Mouse (Mus musculus) embryonic facial prominence, embryonic 13.5 days (tissue): Measurements from ENCODE around the gene E2f3. TPM values are rescaled to one million over a fixed set of nuclear protein-coding genes. Genes with fewer than 3 reads are reported as not detected.

Experiments
- ATAC-seq: fragments of 200-750 bp; cut with Nextera tagmentation; 2 replicates; pipeline ENCODE4 v1.8.0; 2017; ENCODE audit warnings: low read depth; ENCODE audit not compliant: insufficient number of reproducible peaks, insufficient read depth, low FRiP score, low TSS enrichment
- H3K27ac ChIP-seq: fragments of 300-500 bp; sonication (generic); 2 replicates; pipeline ENCODE4 v1.5.1; 2015; ENCODE audit warnings: moderate library complexity, mild to moderate bottlenecking, inconsistent platforms
- H3K27me3 ChIP-seq: fragments of 300-500 bp; sonication (generic); 2 replicates; pipeline ENCODE4 v1.6.1; 2015; ENCODE audit warnings: mild to moderate bottlenecking, inconsistent platforms
- H3K36me3 ChIP-seq: fragments of 300-500 bp; sonication (generic); 2 replicates; pipeline ENCODE4 v1.6.1; 2015; ENCODE audit warnings: mild to moderate bottlenecking, inconsistent platforms
- H3K4me1 ChIP-seq: fragments of 300-500 bp; sonication (generic); 2 replicates; pipeline ENCODE4 v1.6.1; 2015; ENCODE audit warnings: inconsistent platforms
- H3K4me2 ChIP-seq: fragments of 300-500 bp; sonication (generic); 2 replicates; pipeline ENCODE4 v1.6.1; 2015; ENCODE audit warnings: moderate library complexity, mild to moderate bottlenecking, inconsistent platforms
- H3K4me3 ChIP-seq: fragments of 300-500 bp; sonication (generic); 2 replicates; pipeline ENCODE4 v1.5.1; 2015; ENCODE audit warnings: mild to moderate bottlenecking, inconsistent platforms
- H3K9ac ChIP-seq: fragments of 300-500 bp; sonication (generic); 2 replicates; pipeline ENCODE4 v1.6.1; 2015; ENCODE audit warnings: mild to moderate bottlenecking, inconsistent platforms
- H3K9me3 ChIP-seq: fragments of 300-500 bp; sonication (generic); 2 replicates; pipeline ENCODE4 v1.6.1; 2016; ENCODE audit warnings: inconsistent platforms
- WGBS: fragments of 180-500 bp; shearing (Covaris S2); methylation state at CpG from one replicate; pipeline ENCODE4 v1.1.7; 2015; ENCODE audit warnings: mixed read lengths; 5-methylcytosine and 5-hydroxymethylcytosine counted together
- polyA plus RNA-seq: library from polyadenylated mRNA; unstranded; fragments of >200 nt; fragmentation: Nextera tagmentation; extraction: Ambion mirVana; gene quantifications from 2 replicates; pipeline ENCODE4 v1.2.1, GENCODE M21; 2015

E2f3 gene
- polyA plus RNA-seq, 1 experiment from 2014 or later: 13.1 TPM

DNA sequence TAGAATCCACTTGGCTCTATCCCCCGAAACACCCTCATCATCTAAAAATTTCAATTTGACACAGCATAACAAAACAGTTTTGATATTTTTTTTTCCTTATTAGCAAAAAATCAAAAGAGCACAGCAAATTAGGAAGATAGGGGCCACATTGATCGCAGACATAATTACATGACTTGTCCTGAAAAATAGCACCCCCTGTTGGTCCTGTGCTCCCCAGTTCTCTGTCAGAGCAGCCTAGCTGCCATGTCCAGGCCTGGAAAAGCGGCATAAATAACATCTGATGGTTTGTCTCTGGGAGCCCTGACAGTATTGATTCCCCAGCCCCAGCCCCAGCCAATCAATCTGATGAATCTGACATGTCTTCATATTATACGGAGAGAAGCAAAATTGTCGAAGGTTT is 11.8 kb downstream of the E2f3 start:
- H3K27ac ChIP-seq: no peak overlapping the region
- H3K27me3 ChIP-seq: no peaks in the 10 kb centered on the region
- H3K9ac ChIP-seq: no peak overlapping the region
- 85% methylated on average over 5 of the region's 5 CpGs for WGBS
- no peak for ATAC-seq
- H3K4me1 ChIP-seq: peaks cover 3% of the 10 kb centered on the region; the same call in 1 of the 2 replicates
- H3K36me3 ChIP-seq: peaks cover 13% of the 10 kb centered on the region
- H3K9me3 ChIP-seq: no peaks in the 10 kb centered on the region
- H3K4me2 ChIP-seq: no peak overlapping the region
- H3K4me3 ChIP-seq: no peak overlapping the region

DNA sequence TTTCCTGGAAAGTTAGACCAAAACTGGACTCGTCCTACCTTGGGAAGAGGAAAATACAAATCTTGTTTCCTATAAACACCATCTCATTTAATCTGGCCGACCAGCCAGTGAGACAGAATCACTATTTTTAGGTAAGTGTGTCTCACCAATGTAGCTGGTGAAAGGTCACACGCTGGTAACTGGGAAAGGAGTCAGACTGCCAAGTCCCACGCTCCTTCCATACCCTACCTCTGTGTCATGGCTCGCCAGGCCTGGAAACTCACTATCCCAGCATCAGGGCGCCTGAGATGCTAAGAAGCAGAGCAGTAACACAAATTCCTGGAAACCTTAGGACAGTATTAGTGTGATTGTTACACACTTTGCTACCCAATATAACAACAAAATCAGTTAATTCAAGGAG is 12.3 kb downstream of the E2f3 start:
- H3K4me2 ChIP-seq: no peak overlapping the region
- no peaks in the 10 kb centered on the region for H3K4me1 ChIP-seq
- WGBS: 95% methylated on average over 6 of the region's 6 CpGs
- H3K4me3 ChIP-seq: no peak overlapping the region
- H3K27me3 ChIP-seq: no peaks in the 10 kb centered on the region
- no peak overlapping the region for H3K9ac ChIP-seq
- no peak for ATAC-seq
- H3K27ac ChIP-seq: no peak overlapping the region
- H3K36me3 ChIP-seq: peaks cover 13% of the 10 kb centered on the region
- no peaks in the 10 kb centered on the region for H3K9me3 ChIP-seq

- Histone ChIP-seq H3K4me1 (no peaks in the 10 kb centered on the region), H3K4me2 (no peak overlapping the region), H3K4me3 (no peak overlapping the region), H3K27ac (no peak overlapping the region), H3K9ac (no peak overlapping the region), H3K27me3 (no peaks in the 10 kb centered on the region), H3K9me3 (no peaks in the 10 kb centered on the region), H3K36me3 (peaks cover 9% of the 10 kb centered on the region)
- WGBS: 92% methylated on average over 7 of the region's 7 CpGs
- ATAC-seq: no peak
These were observed 15.5 kb downstream of the E2f3 start for GRCm38 (mm10) chr13:29970333-29970732.

GRCm38 (mm10) chr13:29968636-29969035 is 17.2 kb downstream of the E2f3 start:
- WGBS: 85% methylated on average over 7 of the region's 7 CpGs
- Histone ChIP-seq H3K27ac (no peak overlapping the region), H3K36me3 (peaks cover 15% of the 10 kb centered on the region)

GRCm38 (mm10) chr13:29967367-29967766 is 18.5 kb downstream of the E2f3 start:
- Histone ChIP-seq H3K4me1 (no peaks in the 10 kb centered on the region), H3K36me3 (peaks cover 22% of the 10 kb centered on the region), H3K27me3 (no peaks in the 10 kb centered on the region), H3K9ac (no peak overlapping the region), H3K4me3 (no peak overlapping the region), H3K27ac (no peak overlapping the region), H3K9me3 (no peaks in the 10 kb centered on the region), H3K4me2 (no peak overlapping the region)
- WGBS: 80% methylated on average over 5 of the region's 5 CpGs
- no peak for ATAC-seq

More at GRCm38 (mm10) chr13:29968636-29969035, 17.2 kb downstream of the E2f3 start:
- Histone ChIP-seq H3K9me3 (no peaks in the 10 kb centered on the region), H3K4me1 (no peaks in the 10 kb centered on the region), H3K9ac (no peak overlapping the region), H3K4me3 (no peak overlapping the region), H3K27me3 (no peaks in the 10 kb centered on the region), H3K4me2 (no peak overlapping the region)
- ATAC-seq: no peak

DNA sequence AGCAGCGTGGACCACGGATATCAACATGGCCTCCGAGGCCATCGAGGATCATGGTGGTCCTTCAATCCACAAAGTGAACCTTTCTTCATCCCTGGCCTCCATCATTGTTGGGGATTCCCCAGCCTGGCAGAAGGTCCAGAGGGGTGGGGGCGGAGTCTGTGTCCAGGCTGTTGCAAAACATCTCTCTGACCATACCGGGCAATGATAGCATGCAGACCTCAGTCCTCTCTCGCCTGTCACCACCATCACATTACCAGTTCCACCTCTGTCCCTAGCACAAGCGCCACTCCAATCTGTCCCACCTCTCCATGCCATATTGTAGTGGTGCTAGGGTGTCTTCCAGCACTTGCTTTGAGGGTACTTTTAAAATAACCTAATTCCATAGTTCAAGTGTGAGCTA is 18.9 kb downstream of the E2f3 start:
- Histone ChIP-seq H3K27ac (no peak overlapping the region), H3K9me3 (no peaks in the 10 kb centered on the region), H3K4me3 (no peak overlapping the region), H3K4me2 (no peak overlapping the region), H3K9ac (no peak overlapping the region), H3K27me3 (no peaks in the 10 kb centered on the region), H3K4me1 (no peaks in the 10 kb centered on the region), H3K36me3 (peaks cover 22% of the 10 kb centered on the region)
- WGBS: 97% methylated on average over 8 of the region's 8 CpGs
- ATAC-seq: no peak

DNA sequence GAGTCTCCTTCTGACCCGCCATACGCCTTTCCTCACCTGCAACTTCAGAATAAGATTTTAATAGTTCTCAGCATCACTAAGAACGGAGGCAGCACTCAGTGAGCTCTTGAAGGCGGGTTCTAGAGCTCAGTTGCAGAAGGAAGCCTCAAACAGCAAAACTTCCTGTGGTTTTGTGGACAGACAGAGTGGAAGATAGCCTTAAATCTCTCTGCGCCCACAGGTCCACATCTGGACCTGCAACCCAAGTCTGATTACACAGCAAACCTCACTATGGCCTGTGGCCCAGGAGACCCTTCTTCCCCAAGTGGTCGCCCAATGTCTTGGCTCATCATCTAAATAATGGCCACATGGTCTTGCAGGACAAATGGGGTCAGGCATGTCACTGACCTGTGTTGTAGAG is 21.8 kb downstream of the E2f3 start:
- peaks cover 22% of the 10 kb centered on the region for H3K36me3 ChIP-seq
- 94% methylated on average over 6 of the region's 6 CpGs for WGBS

GRCm38 (mm10) chr13:29960416-29960815 is 25.4 kb downstream of the E2f3 start:
- H3K36me3 ChIP-seq: peaks cover 15% of the 10 kb centered on the region
- no peak overlapping the region for H3K9ac ChIP-seq
- 88% methylated on average over 6 of the region's 6 CpGs for WGBS
- no peak overlapping the region for H3K4me3 ChIP-seq
- H3K27me3 ChIP-seq: no peaks in the 10 kb centered on the region
- ATAC-seq: no peak
- H3K9me3 ChIP-seq: no peaks in the 10 kb centered on the region
- peaks cover 22% of the 10 kb centered on the region for H3K4me1 ChIP-seq
- H3K4me2 ChIP-seq: no peak overlapping the region
- no peak overlapping the region for H3K27ac ChIP-seq

More for the DNA sequence above, 21.8 kb downstream of the E2f3 start:
- no peak for ATAC-seq
- Histone ChIP-seq H3K9ac (no peak overlapping the region), H3K4me1 (no peaks in the 10 kb centered on the region), H3K27ac (no peak overlapping the region), H3K4me2 (no peak overlapping the region), H3K4me3 (no peak overlapping the region), H3K9me3 (no peaks in the 10 kb centered on the region), H3K27me3 (no peaks in the 10 kb centered on the region)

DNA sequence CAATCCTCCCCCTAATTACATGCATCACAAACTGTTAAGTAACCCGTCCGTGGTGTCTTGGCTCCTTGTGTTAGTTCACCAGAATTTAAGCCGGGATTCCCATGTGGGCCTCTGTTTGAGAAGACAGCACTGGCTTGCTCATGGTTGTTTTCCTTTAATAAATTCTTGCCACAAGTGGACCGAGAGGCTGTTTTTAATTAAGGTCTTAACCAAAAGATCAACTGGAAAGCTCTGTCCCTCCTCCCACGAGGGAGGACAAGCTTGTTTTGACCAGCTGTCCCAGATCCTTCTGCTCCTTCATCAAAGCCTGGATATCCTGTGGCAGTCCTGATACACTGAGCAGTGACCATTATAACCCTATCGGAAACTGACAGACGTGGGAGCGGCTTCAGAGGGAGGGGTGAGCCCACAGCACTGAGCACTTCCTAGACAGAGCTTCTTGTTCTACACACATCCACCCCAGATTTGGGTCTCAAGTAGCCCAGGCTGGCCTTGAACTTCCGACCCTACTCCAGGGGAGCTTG is 28.1 kb downstream of the E2f3 start:
- Histone ChIP-seq H3K9me3 (peaks cover 4% of the 10 kb centered on the region; the same call in 1 of the 2 replicates), H3K27me3 (no peaks in the 10 kb centered on the region), H3K9ac (no peak overlapping the region), H3K36me3 (peaks cover 7% of the 10 kb centered on the region; the same call in 1 of the 2 replicates), H3K4me3 (no peak overlapping the region), H3K27ac (no peak overlapping the region), H3K4me1 (peaks cover 28% of the 10 kb centered on the region), H3K4me2 (no peak overlapping the region)
- ATAC-seq: no peak
- WGBS: 40% methylated on average over 9 of the region's 9 CpGs

DNA sequence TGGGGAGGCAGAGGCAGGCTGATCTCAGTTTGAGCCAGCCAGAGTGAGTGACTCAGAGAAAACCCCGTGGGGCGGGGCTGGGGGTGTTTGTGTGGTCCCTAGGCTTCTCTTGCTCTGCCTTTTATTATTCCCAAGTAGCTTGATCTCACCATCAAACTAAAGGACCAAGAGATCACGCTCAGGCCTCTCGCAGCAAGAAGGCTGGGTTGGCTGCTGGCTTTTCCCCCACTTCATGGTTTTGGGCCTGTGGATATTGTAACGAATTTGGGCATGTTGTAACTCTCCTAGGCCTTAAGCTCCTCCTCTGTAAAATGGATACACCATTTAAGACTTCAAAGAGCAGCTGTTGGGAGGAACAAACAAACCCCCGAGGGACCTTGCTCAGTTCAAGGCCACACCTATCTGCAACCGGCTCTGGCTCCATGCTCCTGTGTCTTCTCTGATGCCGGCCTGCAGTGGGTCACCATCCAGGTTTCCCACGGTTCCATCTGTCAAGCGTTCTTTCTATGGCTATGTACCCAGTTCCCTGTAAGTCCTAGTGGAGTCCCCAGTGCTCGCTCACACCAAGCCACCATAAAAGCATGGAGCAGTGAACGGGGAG is 28.9 kb downstream of the E2f3 start:
- H3K36me3 ChIP-seq: peaks cover 7% of the 10 kb centered on the region; the same call in 1 of the 2 replicates
- H3K9ac ChIP-seq: no peak overlapping the region
- H3K4me2 ChIP-seq: no peak overlapping the region
- H3K9me3 ChIP-seq: peaks cover 4% of the 10 kb centered on the region; the same call in 1 of the 2 replicates
- H3K27ac ChIP-seq: no peak overlapping the region; the same call in 1 of the 2 replicates
- H3K27me3 ChIP-seq: no peaks in the 10 kb centered on the region
- peaks cover 28% of the 10 kb centered on the region for H3K4me1 ChIP-seq
- 86% methylated on average over 12 of the region's 12 CpGs for WGBS
- H3K4me3 ChIP-seq: no peak overlapping the region
- ATAC-seq: no peak

DNA sequence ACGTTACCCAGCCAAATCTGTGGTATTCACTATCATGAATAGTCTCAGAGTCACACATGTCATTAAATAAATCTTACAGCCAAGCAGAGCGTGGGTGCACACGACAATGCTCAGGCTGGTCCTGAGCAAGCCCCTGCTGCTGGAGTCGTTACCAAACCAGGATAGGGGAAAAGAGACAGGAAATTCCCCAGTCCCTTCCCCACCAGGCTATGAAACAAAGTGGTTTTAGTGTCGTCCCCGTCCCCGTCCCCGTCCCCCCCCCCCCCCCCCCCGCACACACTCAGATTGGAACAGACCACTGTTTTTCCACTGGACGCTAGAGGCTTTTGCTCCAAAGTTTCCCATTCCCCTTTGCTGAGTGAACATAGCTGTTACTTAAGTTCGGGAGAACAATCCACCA is 30.6 kb downstream of the E2f3 start:
- ATAC-seq: no peak
- H3K4me1 ChIP-seq: peaks cover 28% of the 10 kb centered on the region
- H3K27me3 ChIP-seq: no peaks in the 10 kb centered on the region
- H3K36me3 ChIP-seq: peaks cover 19% of the 10 kb centered on the region
- 69% methylated on average over 9 of the region's 11 CpGs for WGBS
- no peak overlapping the region for H3K9ac ChIP-seq
- H3K27ac ChIP-seq: no peak overlapping the region
- H3K9me3 ChIP-seq: peaks cover 4% of the 10 kb centered on the region; the same call in 1 of the 2 replicates
- no peak overlapping the region for H3K4me3 ChIP-seq
- no peak overlapping the region for H3K4me2 ChIP-seq

DNA sequence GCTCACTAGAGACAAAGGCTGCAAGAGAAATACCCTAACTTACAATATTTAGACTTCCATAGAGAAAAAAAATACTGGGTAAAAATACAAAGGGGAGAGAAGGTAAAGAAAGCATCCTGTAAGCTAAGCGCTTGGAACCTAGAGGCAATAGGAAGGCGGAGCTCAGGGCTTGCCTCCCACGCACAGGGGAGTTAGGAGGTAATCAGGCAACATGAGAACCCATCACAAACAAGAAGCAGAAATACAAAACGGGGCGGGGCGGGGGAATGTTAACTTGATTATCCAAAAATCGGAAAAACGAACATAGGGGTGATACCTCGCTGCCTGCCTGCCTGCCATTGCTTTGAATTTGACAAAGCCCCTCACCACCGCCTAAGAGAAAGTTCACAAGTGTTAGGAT is 31.1 kb downstream of the E2f3 start:
- 76% methylated on average over 10 of the region's 10 CpGs for WGBS
- H3K27me3 ChIP-seq: no peaks in the 10 kb centered on the region
- H3K4me3 ChIP-seq: no peak overlapping the region
- H3K27ac ChIP-seq: peak overlapping the region; percentile 30
- ATAC-seq: no peak
- peaks cover 25% of the 10 kb centered on the region for H3K36me3 ChIP-seq
- H3K9me3 ChIP-seq: peaks cover 4% of the 10 kb centered on the region; the same call in 1 of the 2 replicates
- H3K9ac ChIP-seq: no peak overlapping the region
- peaks cover 30% of the 10 kb centered on the region for H3K4me1 ChIP-seq
- H3K4me2 ChIP-seq: no peak overlapping the region
